Mouse (Mus musculus) left cerebral cortex, postnatal 14 days (tissue): ENCODE data around the gene Gm21962. TPM values are rescaled to one million over a fixed set of nuclear protein-coding genes. Genes with fewer than 3 reads are reported as not detected.
"Not testable (repeated sequence)": the region's sequence is repeated elsewhere in the genome, so short reads cannot be mapped to it uniquely, and the experiment has no call there.

Experiments used
- DNase-seq, 2 experiments: peaks; one replicate each; pipeline ENCODE4 v3.0.0; 2021 to 2022; ENCODE audit warnings: low spot score in 2 of 2, mixed read lengths in 1 of 2
- intact Hi-C: fragments of 180-260 bp; cut with DNase I; formaldehyde crosslinking; loops from one replicate; pipeline ENCODE4 v1.15.1; 2025
- long read RNA-seq, 2 experiments: library from polyadenylated mRNA; stranded (forward); transcript quantifications; one replicate each; pipeline ENCODE4 v2.0.0; 2021
- total RNA-seq, 2 experiments: library from RNA; stranded (reverse); gene quantifications; 2 replicates each; pipeline ENCODE4 v1.2.3; 2021

The Gm21962 gene
- total RNA-seq: not detected
- long read RNA-seq, experiment 1: 0 reads
- long read RNA-seq, experiment 2: 0 reads

- intact Hi-C loops, DNase-seq: not testable (repeated sequence)
Measured at GRCm38 (mm10) chr3:137671224-137671623, at the start of gene Gm21962. Gene Gm21962 (plus strand): TSS chr3:137671524.

DNA sequence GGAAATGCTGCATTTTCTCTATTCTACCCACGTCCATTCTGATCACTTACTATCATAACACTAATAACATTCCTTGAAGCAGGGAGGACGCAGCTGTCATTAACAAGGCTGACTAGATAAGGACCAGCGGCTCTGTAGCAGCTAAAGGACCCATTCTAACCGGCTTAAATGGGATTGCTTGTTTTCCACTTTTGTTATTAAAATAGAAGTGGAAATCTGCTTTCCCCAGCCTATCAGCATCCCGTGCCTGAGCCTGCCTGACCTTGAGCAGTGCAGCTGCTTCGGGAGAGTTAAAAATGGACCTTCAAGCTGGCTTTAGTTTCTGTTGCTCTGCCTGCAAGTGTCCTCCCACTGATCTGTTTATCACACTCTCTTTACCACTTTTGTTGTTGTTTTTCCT is 49.2 kb upstream of the Gm21962 start:
- intact Hi-C loops: loop anchor here (5.0 kb wide), 2 partner anchors 60 to 130 kb away; no protein-coding TSS in a partner anchor
- DNase-seq: no peak

DNA sequence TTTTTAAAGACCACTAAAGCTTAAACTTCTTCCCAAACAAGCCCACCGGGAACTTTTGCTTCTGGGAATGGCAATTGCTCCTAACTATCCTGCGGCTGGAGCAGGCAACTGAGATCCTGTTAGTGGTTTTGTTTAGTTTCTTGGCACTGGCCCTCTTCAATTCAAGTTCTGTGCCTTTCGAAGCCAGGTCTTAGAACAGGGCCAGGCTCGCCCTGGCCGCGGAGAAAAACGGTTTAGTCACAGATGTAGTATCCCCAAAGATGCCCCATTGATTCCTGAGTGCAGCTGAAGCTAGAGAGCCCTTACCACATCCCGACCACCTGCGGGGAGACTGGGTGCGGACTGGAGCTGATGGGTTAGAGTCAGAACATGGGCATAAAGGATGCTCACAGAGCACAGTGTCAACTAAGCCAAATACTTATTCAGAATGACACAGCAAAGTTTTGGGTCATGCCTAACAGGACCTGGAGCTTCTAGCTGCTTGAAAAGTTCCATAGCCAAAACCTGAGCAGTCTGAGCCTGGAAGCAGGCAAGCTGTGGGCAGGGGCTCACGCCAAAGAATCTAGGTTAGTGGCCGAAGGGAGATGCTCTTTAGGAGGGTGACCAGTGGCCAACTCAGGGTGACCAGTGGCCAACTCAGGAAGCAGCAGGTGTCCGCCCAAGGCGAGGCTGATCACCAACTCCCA is 48.3 kb upstream of the Gm21962 start:
- DNase-seq: no peak
- intact Hi-C loops: loop anchor here (5.0 kb wide), 2 partner anchors 61 to 129 kb away; no protein-coding TSS in a partner anchor

DNA sequence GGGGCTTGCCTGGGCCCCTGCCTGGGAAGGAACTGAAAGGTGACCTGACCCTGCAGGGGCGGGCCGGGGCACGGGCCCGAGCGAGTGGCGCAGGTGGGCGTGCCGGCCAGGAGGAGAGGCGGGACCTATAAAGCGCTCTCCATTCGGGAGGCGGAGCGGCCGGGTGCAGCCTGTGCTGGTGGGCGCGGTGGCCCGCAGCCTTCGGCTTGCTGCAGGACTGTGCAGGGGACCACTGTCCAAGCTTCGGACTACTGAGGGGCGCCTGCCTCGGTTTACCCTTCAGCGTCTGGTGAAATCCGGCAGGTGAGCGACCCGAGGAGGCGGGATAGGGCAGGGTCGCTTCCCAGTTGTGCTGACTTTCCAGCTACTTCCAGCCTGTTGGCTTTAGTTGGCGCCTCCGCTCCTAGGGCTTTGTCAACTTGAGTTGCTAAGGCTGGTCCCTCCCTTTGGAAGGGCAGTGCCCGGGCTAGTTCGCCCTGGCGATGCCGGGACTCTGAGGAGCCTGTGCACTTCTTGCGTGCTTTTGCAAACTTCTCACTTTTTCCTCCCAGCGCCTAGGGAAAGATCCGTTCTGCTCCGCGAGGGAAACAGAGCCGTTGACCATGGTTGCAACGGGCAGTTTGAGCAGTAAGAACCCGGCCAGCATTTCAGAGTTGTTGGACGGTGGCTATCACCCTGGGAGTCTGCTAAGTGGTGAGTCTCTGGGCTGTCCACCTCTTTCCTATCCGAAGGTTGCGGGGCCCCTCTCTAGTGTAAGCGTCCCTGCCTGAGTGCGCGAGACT is 47.6 kb upstream of the Gm21962 start:
- peak in 1 of 2 experiments; percentile 29 for DNase-seq
- intact Hi-C loops: loop anchor here (5.0 kb wide), 2 partner anchors 61 to 129 kb away; no protein-coding TSS in a partner anchor

DNA sequence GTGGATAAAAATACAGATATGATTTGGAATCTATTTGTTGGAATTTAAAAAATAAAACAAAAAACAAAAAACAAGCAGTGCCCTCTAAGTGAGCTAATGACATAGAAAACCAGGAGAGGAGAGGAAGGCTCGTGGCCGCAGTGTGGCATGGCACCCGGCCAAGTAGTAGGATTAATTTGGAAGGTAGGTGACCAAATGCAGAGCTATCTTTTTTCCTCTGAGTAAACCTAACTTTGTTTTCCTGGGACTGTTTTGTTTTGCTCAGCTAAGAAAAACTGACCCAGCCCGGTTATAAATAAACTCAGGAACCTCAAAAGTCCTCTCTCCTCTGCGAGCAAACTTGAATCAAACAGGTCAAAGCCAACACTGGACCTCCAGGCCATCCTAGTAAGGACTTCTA is 46.3 kb upstream of the Gm21962 start:
- intact Hi-C loops: no loop called here
- DNase-seq: no peak

GRCm38 (mm10) chr3:137633726-137634125 is 37.6 kb upstream of the Gm21962 start:
- intact Hi-C loops: no loop called here
- no peak for DNase-seq

DNA sequence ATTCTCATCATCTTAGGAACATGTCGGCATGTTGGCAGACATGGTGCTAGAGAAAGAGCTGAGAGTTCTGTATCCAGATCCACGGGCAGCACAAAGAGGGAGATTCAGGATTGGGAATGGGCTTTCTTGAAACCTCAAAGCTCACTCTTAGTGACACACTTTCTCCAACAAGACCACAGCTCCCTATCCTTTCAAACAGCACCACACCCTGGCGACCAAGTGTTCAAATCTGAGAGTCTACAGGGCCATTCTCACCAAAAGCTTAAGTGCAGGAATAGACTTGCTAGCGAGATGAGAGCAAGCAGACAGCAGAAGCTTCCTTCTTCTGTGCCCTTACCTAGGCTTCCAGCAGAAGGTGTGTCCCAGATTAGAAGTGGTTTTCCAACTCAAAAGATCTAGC is 34.8 kb upstream of the Gm21962 start:
- intact Hi-C loops: no loop called here
- DNase-seq: no peak

GRCm38 (mm10) chr3:137641238-137641637 is 30.1 kb upstream of the Gm21962 start:
- intact Hi-C loops: no loop called here
- DNase-seq: no peak

GRCm38 (mm10) chr3:137642137-137642536 is 29.2 kb upstream of the Gm21962 start:
- DNase-seq: no peak
- intact Hi-C loops: no loop called here

GRCm38 (mm10) chr3:137642568-137642967 is 28.8 kb upstream of the Gm21962 start:
- no peak for DNase-seq
- intact Hi-C loops: no loop called here

DNA sequence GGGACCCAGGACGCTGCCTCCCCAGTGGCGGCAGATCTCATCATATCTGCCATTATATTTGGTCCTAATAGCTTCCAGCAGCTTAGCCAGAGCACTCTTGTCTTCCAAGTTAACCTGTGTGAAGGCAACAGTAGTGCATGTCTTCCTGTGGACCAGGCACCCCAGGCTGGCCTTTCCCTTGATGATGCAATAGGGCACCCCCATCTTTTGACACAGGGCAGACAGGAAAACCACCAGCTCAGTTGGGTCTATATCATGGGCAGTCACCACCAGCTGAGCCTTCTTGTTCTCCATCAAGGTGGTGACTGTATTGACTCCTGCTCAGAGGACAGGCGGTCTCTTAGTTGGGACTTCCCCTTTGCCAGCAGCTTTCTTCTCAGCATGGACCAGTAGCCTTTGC is 27.2 kb upstream of the Gm21962 start:
- no peak for DNase-seq
- intact Hi-C loops: no loop called here

DNA sequence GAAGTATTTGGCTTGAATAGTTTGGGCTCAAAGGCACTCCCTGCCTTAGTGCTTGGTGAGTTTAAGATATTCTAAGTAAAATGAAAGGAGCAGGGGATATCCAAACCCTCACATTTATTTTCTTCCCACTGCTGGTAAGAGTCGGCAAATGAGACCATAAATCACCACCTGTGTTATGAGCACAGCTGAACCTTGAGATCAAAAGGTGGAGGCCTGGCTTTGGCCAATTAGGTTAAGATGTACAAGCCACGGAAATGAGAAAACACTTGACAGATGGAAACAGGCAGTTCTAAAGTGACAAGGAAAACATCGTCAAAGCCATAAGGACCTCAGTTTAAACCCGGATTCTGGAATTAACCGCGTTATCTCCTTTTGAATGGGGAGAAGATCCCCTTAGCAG is 26.4 kb upstream of the Gm21962 start:
- DNase-seq: no peak
- intact Hi-C loops: no loop called here

DNA sequence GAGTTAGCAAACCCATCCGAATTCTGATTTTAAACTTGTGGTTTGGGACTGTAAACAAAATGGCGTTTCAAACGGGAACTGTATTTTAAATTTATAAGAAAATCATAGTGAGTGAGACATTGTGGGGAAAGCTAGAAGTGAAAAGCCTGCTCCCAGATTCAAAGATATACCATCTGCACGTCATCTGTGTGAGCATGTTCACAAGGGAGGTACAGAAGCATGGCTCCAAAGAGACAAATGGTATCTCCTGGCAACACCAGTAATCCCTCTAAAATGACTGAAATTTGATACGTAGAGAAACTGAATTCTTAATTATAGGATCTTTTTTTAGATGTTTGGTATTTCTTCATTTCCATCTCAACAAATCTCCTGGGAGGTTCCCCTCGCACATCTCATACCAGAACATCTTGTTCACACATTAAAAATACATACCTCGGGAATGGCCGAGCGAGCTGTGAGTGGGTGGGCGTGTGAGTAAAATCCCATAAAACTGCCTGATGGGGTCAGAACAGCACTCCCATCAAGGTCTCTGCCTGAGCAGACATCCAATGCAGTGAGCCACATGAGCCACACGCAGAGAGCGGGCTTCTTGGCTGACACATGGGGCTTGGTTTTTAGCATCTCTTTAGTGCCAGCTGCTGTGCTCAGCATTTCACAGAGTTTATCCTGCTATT is 23.8 kb upstream of the Gm21962 start:
- peak; percentile 27 to 77 for DNase-seq
- intact Hi-C loops: no loop called here

DNA sequence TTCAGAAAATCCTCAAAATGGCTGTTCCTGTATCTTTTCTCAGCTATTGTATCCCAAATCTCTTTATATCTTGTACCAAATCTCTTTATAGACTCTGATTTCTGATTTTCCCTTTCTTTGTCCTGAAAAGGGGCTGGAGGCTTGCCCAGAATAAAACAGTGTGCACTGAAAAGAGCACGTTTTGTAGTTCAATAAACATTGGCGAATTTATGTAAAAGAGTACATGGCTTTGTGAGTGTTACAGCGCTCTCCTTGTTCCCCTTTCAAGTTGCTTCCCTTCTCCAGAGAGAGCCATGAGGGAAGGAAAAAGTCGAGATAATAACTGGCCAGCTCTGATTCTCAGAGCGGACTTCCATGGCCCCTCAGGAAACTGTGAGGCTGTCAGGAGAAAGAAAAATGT is 22.2 kb upstream of the Gm21962 start:
- intact Hi-C loops: no loop called here

GRCm38 (mm10) chr3:137652853-137653252 is 18.5 kb upstream of the Gm21962 start:
- intact Hi-C loops: no loop called here
- DNase-seq: no peak

More for the DNA sequence above, 22.2 kb upstream of the Gm21962 start:
- no peak for DNase-seq

DNA sequence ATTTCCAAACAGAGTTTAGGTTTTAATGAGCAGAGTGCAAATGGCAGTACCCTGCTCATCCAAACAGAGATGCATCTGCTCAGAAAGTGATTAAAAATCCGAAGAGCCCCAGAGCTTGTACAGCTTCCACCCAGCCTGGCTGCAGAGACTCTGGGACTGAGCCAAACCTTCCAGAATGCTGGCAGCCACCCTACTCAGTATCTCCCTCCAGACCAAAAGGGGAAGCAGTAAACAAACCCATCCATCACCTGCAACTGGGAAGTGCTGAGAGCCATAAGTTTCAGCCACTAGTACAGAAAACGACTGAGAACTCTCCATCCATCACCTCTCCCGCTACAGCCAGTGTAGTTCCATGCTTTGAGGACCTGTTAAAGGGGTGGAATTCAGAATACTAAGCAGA is 9.6 kb downstream of the Gm21962 start:
- peak; percentile 17 to 28 for DNase-seq
- intact Hi-C loops: no loop called here

GRCm38 (mm10) chr3:137682911-137683806 is 11.8 kb downstream of the Gm21962 start:
- DNase-seq: peak; percentile 59 to 76
- intact Hi-C loops: no loop called here

- DNase-seq: no peak
- intact Hi-C loops: no loop called here
Measured at GRCm38 (mm10) chr3:137683807-137684403, 12.6 kb downstream of the Gm21962 start.

- no peak for DNase-seq
- intact Hi-C loops: no loop called here
Measured at GRCm38 (mm10) chr3:137686932-137687331, 15.6 kb downstream of the Gm21962 start.
